Mouse (Mus musculus) kidney, adult 18-20 months (tissue): ENCODE results near the gene Cstb.
"Not testable (repeated sequence)": the region's sequence is repeated elsewhere in the genome, so short reads cannot be mapped to it uniquely, and the experiment has no call there.

Experiments used
- DNase-seq: peaks from one replicate; pipeline ENCODE4 v3.0.0; 2021

Cstb gene

GRCm38 (mm10) chr10:78425181-78426041, at the start of gene Cstb:
Cstb (plus strand) TSS chr10:78425669.
- peak; percentile 87 for DNase-seq

GRCm38 (mm10) chr10:78378516-78378915, 47.0 kb upstream of the Cstb start:
- no peak for DNase-seq

GRCm38 (mm10) chr10:78383567-78383966, 41.9 kb upstream of the Cstb start:
- no peak for DNase-seq

GRCm38 (mm10) chr10:78385520-78385919, 39.9 kb upstream of the Cstb start:
- no peak for DNase-seq

GRCm38 (mm10) chr10:78388216-78388980, 37.1 kb upstream of the Cstb start:
- DNase-seq = no peak

GRCm38 (mm10) chr10:78390982-78391470, 34.4 kb upstream of the Cstb start:
- DNase-seq = no peak

- peak; percentile 88 for DNase-seq
Observed at GRCm38 (mm10) chr10:78392072-78392471, 33.4 kb upstream of the Cstb start.

GRCm38 (mm10) chr10:78395377-78395776, 30.1 kb upstream of the Cstb start:
- no peak for DNase-seq

GRCm38 (mm10) chr10:78395819-78396624, 29.4 kb upstream of the Cstb start:
- peak; percentile 96 for DNase-seq

- no peak for DNase-seq
Observed at GRCm38 (mm10) chr10:78396625-78396885, 28.9 kb upstream of the Cstb start.

GRCm38 (mm10) chr10:78399090-78399657, 26.3 kb upstream of the Cstb start:
- DNase-seq = peak; percentile 44

GRCm38 (mm10) chr10:78401127-78401526, 24.3 kb upstream of the Cstb start:
- no peak for DNase-seq

GRCm38 (mm10) chr10:78402301-78402922, 23.1 kb upstream of the Cstb start:
- no peak for DNase-seq

GRCm38 (mm10) chr10:78406152-78406551, 19.3 kb upstream of the Cstb start:
- DNase-seq = no peak

GRCm38 (mm10) chr10:78407132-78407531, 18.3 kb upstream of the Cstb start:
- no peak for DNase-seq

GRCm38 (mm10) chr10:78409035-78409788, 16.3 kb upstream of the Cstb start:
- DNase-seq = no peak

GRCm38 (mm10) chr10:78411851-78412250, 13.6 kb upstream of the Cstb start:
- no peak for DNase-seq

GRCm38 (mm10) chr10:78412319-78413151, 12.9 kb upstream of the Cstb start, which contains the start of gene Rrp1:
Rrp1 (minus strand) TSS chr10:78413043.
- peak; percentile 95 for DNase-seq

- no peak for DNase-seq
Observed at GRCm38 (mm10) chr10:78413152-78413520, 12.3 kb upstream of the Cstb start.

GRCm38 (mm10) chr10:78414936-78415335, 10.5 kb upstream of the Cstb start:
- not testable (repeated sequence) for DNase-seq

- DNase-seq = no peak
Observed at GRCm38 (mm10) chr10:78417888-78418287, 7.6 kb upstream of the Cstb start.
